ENCODE assay signal across 8 mouse cellular contexts in the genomic region with DNA sequence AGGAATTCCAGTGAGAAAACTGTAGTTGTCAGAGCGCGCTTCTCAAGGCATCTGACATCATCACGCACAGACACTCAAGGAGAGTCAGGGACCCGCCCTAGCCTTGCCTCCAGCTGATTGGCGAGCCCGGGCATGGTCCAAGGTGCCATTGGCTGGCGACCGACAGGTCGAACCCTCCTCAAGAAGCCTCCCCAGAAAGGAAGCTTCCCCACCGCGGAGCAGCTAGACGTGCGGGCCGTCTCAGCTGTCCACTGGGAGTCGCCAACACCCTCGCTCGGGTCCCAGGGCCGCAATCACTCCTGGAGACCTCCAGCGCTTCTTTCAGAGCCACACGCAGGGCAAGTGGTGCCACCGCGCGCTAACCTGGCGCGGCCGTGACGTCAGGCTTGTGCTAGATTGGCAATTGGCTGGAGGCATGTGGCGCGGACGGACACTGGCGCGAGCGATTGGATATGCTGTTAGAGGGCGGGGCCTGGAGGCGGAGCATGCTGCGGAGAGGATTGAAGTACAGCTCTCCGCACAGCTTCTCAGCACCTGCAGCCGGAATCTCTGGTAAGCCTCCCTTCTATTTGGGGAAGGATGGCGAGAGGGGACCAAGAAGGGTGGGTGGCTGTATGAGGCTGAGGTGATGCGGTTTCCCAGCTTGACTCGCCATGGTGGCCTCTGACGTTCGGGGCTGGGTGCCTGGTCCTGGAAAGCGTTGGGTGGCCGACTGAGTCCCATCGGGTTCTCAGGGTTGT. TPM values are rescaled to one million over a fixed set of nuclear protein-coding genes. Genes with fewer than 3 reads are reported as not detected.
DNase-seq lines count a peak whose midpoint lies in the region; ATAC-seq and TF ChIP-seq lines count a peak whose summit lies in the region.

A gene (plus strand): TSS at position 57 of the 740 bp plus-strand sequence.

- TF ChIP-seq POLR2A in brain, embryonic 14.5 days (IDR thresholded peaks at IDR 0.05; ENCODE audit: borderline replicate concordance, extremely low read depth, insufficient read depth, insufficient read length, poor library complexity, severe bottlenecking): 0 out of 2 replicates have a peak, but pooled peaks have one; percentile 14

- peaks cover 19% of the 10 kb centered on the region for H3K4me1 ChIP-seq in erythroblast, embryonic 14.5 days (ENCODE audit: control insufficient read depth)
- peaks cover 8% of the 10 kb centered on the region for H3K4me1 ChIP-seq in heart, embryonic 12.5 days (replicated peaks)
- H3K4me1 ChIP-seq in kidney, postnatal 0 days (replicated peaks; ENCODE audit: insufficient read depth, low read length): 0 out of 2 replicates have a peak, but pooled peaks cover 4% of the 10 kb centered on the region
- peaks cover 6% of the 10 kb centered on the region for H3K4me1 ChIP-seq in liver, embryonic 11.5 days (replicated peaks; ENCODE audit: control insufficient read depth, insufficient read depth, low read length)
- H3K4me1 ChIP-seq in stomach, embryonic 14.5 days (ENCODE audit: control insufficient read depth, insufficient read depth, low read length): peaks cover 6% of the 10 kb centered on the region; the same call in 1 of the 2 replicates

- peak within 1 kb of the TSS; percentile 49 for H3K4me3 ChIP-seq in C2C12 (ENCODE audit: insufficient read depth, poor library complexity, severe bottlenecking)
- peak within 1 kb of the TSS; percentile 82 for H3K4me3 ChIP-seq in erythroblast, embryonic 14.5 days (replicated peaks)
- peak within 1 kb of the TSS; percentile 83 for H3K4me3 ChIP-seq in heart, embryonic 12.5 days
- H3K4me3 ChIP-seq in kidney, postnatal 0 days (replicated peaks; ENCODE audit: low read depth, low read length): peak within 1 kb of the TSS; percentile 70
- peak within 1 kb of the TSS; percentile 79 for H3K4me3 ChIP-seq in liver, embryonic 11.5 days (ENCODE audit: low read depth, low read length)
- H3K4me3 ChIP-seq in stomach, embryonic 14.5 days (ENCODE audit: low read depth, low read length): peak within 1 kb of the TSS; percentile 57

- ATAC-seq in heart, embryonic 12.5 days (ENCODE audit: insufficient number of reproducible peaks, low FRiP score): peak; percentile 100
- peak; percentile 100 for ATAC-seq in kidney, postnatal 0 days (replicated peaks; ENCODE audit: low FRiP score, low read depth)
- peak; percentile 99 for ATAC-seq in liver, embryonic 11.5 days (replicated peaks; ENCODE audit: low FRiP score)
- peak; percentile 99 for ATAC-seq in stomach, embryonic 14.5 days (ENCODE audit: insufficient number of reproducible peaks, insufficient read depth, low FRiP score, low read depth)

- under 1% methylated on average over 46 of the region's 46 CpGs for WGBS in heart, embryonic 12.5 days
- WGBS in kidney, postnatal 0 days: under 1% methylated on average over 46 of the region's 46 CpGs
- WGBS in liver, embryonic 11.5 days: under 1% methylated on average over 46 of the region's 46 CpGs
- 1% methylated on average over 46 of the region's 46 CpGs for WGBS in stomach, embryonic 14.5 days

- H3K4me2 ChIP-seq in heart, embryonic 12.5 days: peak within 1 kb of the TSS; percentile 80
- H3K4me2 ChIP-seq in kidney, postnatal 0 days (ENCODE audit: low read length): peak within 1 kb of the TSS; percentile 83
- peak within 1 kb of the TSS; percentile 85 for H3K4me2 ChIP-seq in liver, embryonic 11.5 days
- H3K4me2 ChIP-seq in stomach, embryonic 14.5 days (replicated peaks; ENCODE audit: low read depth, low read length): peak within 1 kb of the TSS; percentile 49

- H3ac ChIP-seq in C2C12 (ENCODE audit: control insufficient read depth, insufficient read length, low read depth): peak within 1 kb of the TSS; percentile 83

- H3K27me3 ChIP-seq in C2C12 (ENCODE audit: control insufficient read depth, insufficient read depth, insufficient read length): no peaks in the 10 kb centered on the region
- H3K27me3 ChIP-seq in erythroblast, embryonic 14.5 days (ENCODE audit: control insufficient read depth): no peaks in the 10 kb centered on the region
- no peaks in the 10 kb centered on the region for H3K27me3 ChIP-seq in heart, embryonic 12.5 days (replicated peaks)
- H3K27me3 ChIP-seq in kidney, postnatal 0 days (ENCODE audit: insufficient read depth, low read length): no peaks in the 10 kb centered on the region
- no peaks in the 10 kb centered on the region for H3K27me3 ChIP-seq in liver, embryonic 11.5 days (replicated peaks; ENCODE audit: control insufficient read depth, insufficient read depth, low read length)
- H3K27me3 ChIP-seq in stomach, embryonic 14.5 days (ENCODE audit: control insufficient read depth, insufficient read depth, low read length): no peaks in the 10 kb centered on the region

- peak; percentile 99 for DNase-seq in brain, embryonic 14.5 days (ENCODE audit: low read depth)
- peak; percentile 98 for DNase-seq in kidney, postnatal 0 days (ENCODE audit: low spot score)
- DNase-seq in liver, embryonic 11.5 days (ENCODE audit: low spot score): peak; percentile 99
- DNase-seq in naive thymus-derived CD4-positive, alpha-beta T cell, adult 2 months (ENCODE audit: low read depth): peak; percentile 98

- H3K9me3 ChIP-seq in erythroblast, embryonic 14.5 days (ENCODE audit: control insufficient read depth, low read length): no peaks in the 10 kb centered on the region
- H3K9me3 ChIP-seq in heart, embryonic 12.5 days (replicated peaks): no peaks in the 10 kb centered on the region
- no peaks in the 10 kb centered on the region for H3K9me3 ChIP-seq in kidney, postnatal 0 days (replicated peaks; ENCODE audit: low read length)
- H3K9me3 ChIP-seq in liver, embryonic 11.5 days (ENCODE audit: control insufficient read depth, low read length): no peaks in the 10 kb centered on the region
- H3K9me3 ChIP-seq in stomach, embryonic 14.5 days (ENCODE audit: control insufficient read depth, low read depth, low read length): no peaks in the 10 kb centered on the region

- peak within 1 kb of the TSS; percentile 96 for H3K27ac ChIP-seq in heart, embryonic 12.5 days (ENCODE audit: poor library complexity, severe bottlenecking)
- H3K27ac ChIP-seq in kidney, postnatal 0 days: peak within 1 kb of the TSS; percentile 90
- peak within 1 kb of the TSS; percentile 84 for H3K27ac ChIP-seq in liver, embryonic 11.5 days (ENCODE audit: low read depth, low read length)
- H3K27ac ChIP-seq in stomach, embryonic 14.5 days (ENCODE audit: low read length): peak within 1 kb of the TSS; percentile 76

- H3K9ac ChIP-seq in heart, embryonic 12.5 days: peak within 1 kb of the TSS; percentile 84
- H3K9ac ChIP-seq in kidney, postnatal 0 days (ENCODE audit: low read depth, low read length): peak within 1 kb of the TSS; percentile 61
- peak within 1 kb of the TSS; percentile 81 for H3K9ac ChIP-seq in liver, embryonic 11.5 days (ENCODE audit: low read depth, low read length)
- H3K9ac ChIP-seq in stomach, embryonic 14.5 days (replicated peaks; ENCODE audit: low read depth, low read length): peak within 1 kb of the TSS; percentile 41

- no peak for TF ChIP-seq CTCF in C2C12 (IDR thresholded peaks at IDR 0.05; ENCODE audit: control insufficient read depth, insufficient read depth, insufficient read length)
- no peak for TF ChIP-seq CTCF in brain, embryonic 14.5 days (IDR thresholded peaks at IDR 0.05; ENCODE audit: borderline replicate concordance, extremely low read depth, insufficient read depth, insufficient read length)
- peak; percentile 15; the same call in 1 of the 2 replicates for TF ChIP-seq CTCF in kidney, postnatal 0 days (IDR thresholded peaks at IDR 0.05; ENCODE audit: low read depth)

- peaks cover 4% of the 10 kb centered on the region for H3K79me3 ChIP-seq in C2C12 (ENCODE audit: low read depth)

- H3K79me2 ChIP-seq in C2C12 (ENCODE audit: control insufficient read depth, insufficient read depth): peaks cover 15% of the 10 kb centered on the region

- peaks cover 28% of the 10 kb centered on the region for H3K36me3 ChIP-seq in C2C12 (ENCODE audit: control insufficient read depth, insufficient read depth)
- peaks cover 23% of the 10 kb centered on the region for H3K36me3 ChIP-seq in erythroblast, embryonic 14.5 days (ENCODE audit: control insufficient read depth)
- peaks cover 16% of the 10 kb centered on the region for H3K36me3 ChIP-seq in heart, embryonic 12.5 days
- no peaks in the 10 kb centered on the region for H3K36me3 ChIP-seq in kidney, postnatal 0 days (ENCODE audit: insufficient read depth, low read length)
- H3K36me3 ChIP-seq in liver, embryonic 11.5 days (ENCODE audit: control insufficient read depth, insufficient read depth, low read length): peaks cover 14% of the 10 kb centered on the region; the same call in 1 of the 2 replicates
- peaks cover 16% of the 10 kb centered on the region for H3K36me3 ChIP-seq in stomach, embryonic 14.5 days (ENCODE audit: control insufficient read depth, insufficient read depth, low read length)

TF ChIP-seq in C2C12, 6 proteins besides CTCF, POLR2A, EP300 and RAD21:
- TF ChIP-seq USF1 (IDR thresholded peaks at IDR 0.05; ENCODE audit: low read depth) (no peak), FOSL1 (IDR thresholded peaks at IDR 0.05; ENCODE audit: insufficient read depth, low read length, poor library complexity, severe bottlenecking) (no peak), MYOD1 (IDR thresholded peaks at IDR 0.05; ENCODE audit: control insufficient read depth, insufficient read length, low read depth) (no peak), MAX (IDR thresholded peaks at IDR 0.05) (no peak), MYOG (IDR thresholded peaks at IDR 0.05; ENCODE audit: control insufficient read depth, extremely low read depth, insufficient read length) (no peak), CEBPB (IDR thresholded peaks at IDR 0.05; ENCODE audit: low read depth) (no peak)

RNA-seq across cellular contexts. Expression of the gene that starts here (rescaled TPM):
- 23.9 TPM for polyA plus RNA-seq in C2C12 (2012; fragmentation: generic; extraction: Trizol)
- 49.7 and 54.2 TPM in 2 replicates for polyA plus RNA-seq in brain, embryonic 14.5 days (2012; rRNA removed)
- polyA plus RNA-seq in erythroblast, embryonic 14.5 days (2012): 0.20 and 0.22 TPM in 2 replicates
- 58.4 and 63.5 TPM in 2 replicates for polyA plus RNA-seq in heart, embryonic 12.5 days (2016; fragmentation: Nextera tagmentation; extraction: Ambion mirVana)
- 46.9 and 47.1 TPM in 2 replicates for polyA plus RNA-seq in kidney, postnatal 0 days (2015; fragmentation: Nextera tagmentation; extraction: Ambion mirVana)
- polyA plus RNA-seq in liver, embryonic 11.5 days (2014; fragmentation: Nextera tagmentation; extraction: Ambion mirVana): 91.0 and 108 TPM in 2 replicates
- 84.2 and 94.1 TPM in 2 replicates for polyA plus RNA-seq in stomach, embryonic 14.5 days (2014; fragmentation: Nextera tagmentation; extraction: Ambion mirVana)

Comparison
In these comparisons a context has a peak if more than half of its experiments do, and no peak if none do; other contexts are left out.
1. Peak in every context shown above with its lines: DNase-seq, ATAC-seq, H3K4me3 ChIP-seq and H3K27ac ChIP-seq.
2. RNA of the gene that starts here (polyA plus RNA-seq): 91.0 to 108 TPM in liver, embryonic 11.5 days, 84.2 to 94.1 TPM in stomach, embryonic 14.5 days, 58.4 to 63.5 TPM in heart, embryonic 12.5 days, 49.7 to 54.2 TPM in brain, embryonic 14.5 days, 46.9 to 47.1 TPM in kidney, postnatal 0 days and 23.9 TPM in C2C12 (single experiment); 0.20 to 0.22 TPM in erythroblast, embryonic 14.5 days; every median in the first group is over 10 times any median in the second.